Mouse (Mus musculus) liver, embryonic 16.5 days (tissue): ENCODE measurements at regions not wholly inside any gene's neighbourhood (a gene's known extent, or its start where the extent isn't known, plus 50 kb on each side); places are given as distances from the start of the nearest gene placed in this dataset.

Source experiments
- ATAC-seq: fragments of 200-750 bp; cut with Nextera tagmentation; 2 replicates; pipeline ENCODE4 v1.8.0; 2017; ENCODE audit warnings: low read depth, mild to moderate bottlenecking, moderate number of reproducible peaks, moderate library complexity
- H3K27ac ChIP-seq: fragments of 300-500 bp; sonication (generic); 2 replicates; pipeline ENCODE4 v1.5.1; 2014; ENCODE audit warnings: mild to moderate bottlenecking, low read length
- H3K27me3 ChIP-seq: fragments of 300-500 bp; sonication (generic); 2 replicates; pipeline ENCODE4 v1.6.1; 2014; ENCODE audit warnings: low read depth, low read length, mixed read lengths; ENCODE audit not compliant: control insufficient read depth, insufficient read depth
- H3K36me3 ChIP-seq: fragments of 300-500 bp; sonication (generic); 2 replicates; pipeline ENCODE4 v1.6.1; 2014; ENCODE audit warnings: mild to moderate bottlenecking; ENCODE audit not compliant: control insufficient read depth, insufficient read depth
- H3K4me1 ChIP-seq: fragments of 300-500 bp; sonication (generic); 2 replicates; pipeline ENCODE4 v1.6.1; 2014; ENCODE audit warnings: low read depth, low read length, mixed read lengths; ENCODE audit not compliant: control insufficient read depth
- H3K4me2 ChIP-seq: fragments of 300-500 bp; sonication (generic); 2 replicates; pipeline ENCODE4 v1.6.1; 2014; ENCODE audit warnings: low read depth, low read length, mixed read lengths
- H3K4me3 ChIP-seq: fragments of 300-500 bp; sonication (generic); 2 replicates; pipeline ENCODE4 v1.5.1; 2014; ENCODE audit warnings: low read depth, mild to moderate bottlenecking, low read length
- H3K9ac ChIP-seq: fragments of 300-500 bp; sonication (generic); 2 replicates; pipeline ENCODE4 v1.6.1; 2014; ENCODE audit warnings: low read depth, low read length
- H3K9me3 ChIP-seq: fragments of 300-500 bp; sonication (generic); replicated peaks from 2 replicates; pipeline ENCODE4 v1.6.1; 2016; ENCODE audit warnings: low read length; ENCODE audit not compliant: control insufficient read depth
- WGBS: fragments of 180-500 bp; shearing (Covaris S2); extraction: QIAGEN DNeasy Blood & Tissue Kit; methylation state at CpG from one replicate; pipeline ENCODE4 v1.1.7; 2014; ENCODE audit not compliant: insufficient replicate concordance; 5-methylcytosine and 5-hydroxymethylcytosine counted together

- ATAC-seq: no peak
Observed at GRCm38 (mm10) chr9:120847649-120848048, 81.4 kb upstream of the Ctnnb1 start.

GRCm38 (mm10) chr9:120848962-120849361 lies 80.1 kb upstream of the Ctnnb1 start:
- Histone ChIP-seq H3K4me3 (no peak overlapping the region), H3K9ac (no peak overlapping the region), H3K27me3 (no peaks in the 10 kb centered on the region), H3K4me2 (no peak overlapping the region), H3K9me3 (no peaks in the 10 kb centered on the region), H3K4me1 (no peaks in the 10 kb centered on the region), H3K36me3 (no peaks in the 10 kb centered on the region), H3K27ac (no peak overlapping the region)
- WGBS: 66% methylated on average over 2 of the region's 2 CpGs
- ATAC-seq: no peak

More at GRCm38 (mm10) chr9:120847649-120848048, 81.4 kb upstream of the Ctnnb1 start:
- no peaks in the 10 kb centered on the region for H3K9me3 ChIP-seq
- no peaks in the 10 kb centered on the region for H3K27me3 ChIP-seq
- no peak overlapping the region for H3K4me2 ChIP-seq
- H3K36me3 ChIP-seq: no peaks in the 10 kb centered on the region
- 70% methylated on average over 5 of the region's 5 CpGs for WGBS
- H3K4me1 ChIP-seq: no peaks in the 10 kb centered on the region
- H3K27ac ChIP-seq: no peak overlapping the region
- H3K4me3 ChIP-seq: no peak overlapping the region
- no peak overlapping the region for H3K9ac ChIP-seq

GRCm38 (mm10) chr9:120850092-120850491 lies 78.9 kb upstream of the Ctnnb1 start:
- H3K9me3 ChIP-seq: no peaks in the 10 kb centered on the region
- no peak overlapping the region for H3K4me3 ChIP-seq
- H3K4me2 ChIP-seq: no peak overlapping the region
- no peaks in the 10 kb centered on the region for H3K4me1 ChIP-seq
- no peaks in the 10 kb centered on the region for H3K36me3 ChIP-seq
- H3K27me3 ChIP-seq: no peaks in the 10 kb centered on the region
- no peak overlapping the region for H3K27ac ChIP-seq
- no peak for ATAC-seq
- WGBS: 54% methylated on average over 5 of the region's 5 CpGs
- no peak overlapping the region for H3K9ac ChIP-seq

GRCm38 (mm10) chr9:120851914-120852313 lies 77.1 kb upstream of the Ctnnb1 start:
- H3K4me3 ChIP-seq: no peak overlapping the region
- no peak for ATAC-seq
- no peaks in the 10 kb centered on the region; the same call in 1 of the 2 replicates for H3K4me1 ChIP-seq
- no peaks in the 10 kb centered on the region for H3K27me3 ChIP-seq
- no peak overlapping the region for H3K4me2 ChIP-seq
- 70% methylated on average over 5 of the region's 5 CpGs for WGBS
- no peaks in the 10 kb centered on the region for H3K9me3 ChIP-seq
- H3K27ac ChIP-seq: no peak overlapping the region
- H3K36me3 ChIP-seq: no peaks in the 10 kb centered on the region
- no peak overlapping the region for H3K9ac ChIP-seq

GRCm38 (mm10) chr9:120852572-120852971 lies 76.4 kb upstream of the Ctnnb1 start:
- WGBS: 57% methylated on average over 6 of the region's 6 CpGs
- H3K9me3 ChIP-seq: no peaks in the 10 kb centered on the region
- no peaks in the 10 kb centered on the region for H3K36me3 ChIP-seq
- no peak for ATAC-seq
- H3K9ac ChIP-seq: no peak overlapping the region
- H3K4me3 ChIP-seq: no peak overlapping the region
- no peaks in the 10 kb centered on the region; the same call in 1 of the 2 replicates for H3K4me1 ChIP-seq
- no peak overlapping the region for H3K27ac ChIP-seq
- no peak overlapping the region for H3K4me2 ChIP-seq
- H3K27me3 ChIP-seq: no peaks in the 10 kb centered on the region

- no peak overlapping the region for H3K4me3 ChIP-seq
- no peaks in the 10 kb centered on the region for H3K9me3 ChIP-seq
- H3K27ac ChIP-seq: no peak overlapping the region
- no peaks in the 10 kb centered on the region for H3K27me3 ChIP-seq
- H3K36me3 ChIP-seq: no peaks in the 10 kb centered on the region
- WGBS: 72% methylated on average over 8 of the region's 8 CpGs
- H3K4me2 ChIP-seq: no peak overlapping the region
- peak; percentile 72 for ATAC-seq
- H3K9ac ChIP-seq: no peak overlapping the region
- no peaks in the 10 kb centered on the region; the same call in 1 of the 2 replicates for H3K4me1 ChIP-seq
Observed at GRCm38 (mm10) chr9:120853032-120853597, 75.9 kb upstream of the Ctnnb1 start.

- Histone ChIP-seq H3K27ac (no peak overlapping the region), H3K27me3 (no peaks in the 10 kb centered on the region), H3K4me3 (no peak overlapping the region), H3K36me3 (no peaks in the 10 kb centered on the region), H3K9ac (no peak overlapping the region), H3K9me3 (no peaks in the 10 kb centered on the region), H3K4me2 (no peak overlapping the region), H3K4me1 (no peaks in the 10 kb centered on the region; the same call in 1 of the 2 replicates)
- 74% methylated on average over 7 of the region's 7 CpGs for WGBS
- ATAC-seq: no peak
Observed at GRCm38 (mm10) chr9:120854351-120854750, 74.7 kb upstream of the Ctnnb1 start.

GRCm38 (mm10) chr9:120855293-120856050 lies 73.5 kb upstream of the Ctnnb1 start:
- ATAC-seq: peak; percentile 30; the same call in 1 of the 2 replicates
- H3K4me1 ChIP-seq: no peaks in the 10 kb centered on the region; the same call in 1 of the 2 replicates
- H3K27ac ChIP-seq: no peak overlapping the region
- H3K36me3 ChIP-seq: no peaks in the 10 kb centered on the region
- H3K4me3 ChIP-seq: no peak overlapping the region
- WGBS: 51% methylated on average over 3 of the region's 3 CpGs
- no peak overlapping the region for H3K9ac ChIP-seq
- H3K9me3 ChIP-seq: no peaks in the 10 kb centered on the region
- no peaks in the 10 kb centered on the region for H3K27me3 ChIP-seq
- H3K4me2 ChIP-seq: no peak overlapping the region

- Histone ChIP-seq H3K4me2 (no peak overlapping the region), H3K4me1 (no peaks in the 10 kb centered on the region; the same call in 1 of the 2 replicates), H3K9ac (no peak overlapping the region), H3K27ac (no peak overlapping the region), H3K9me3 (no peaks in the 10 kb centered on the region), H3K27me3 (no peaks in the 10 kb centered on the region), H3K4me3 (no peak overlapping the region), H3K36me3 (no peaks in the 10 kb centered on the region)
- ATAC-seq: no peak
- WGBS: 58% methylated on average over 6 of the region's 6 CpGs
Observed at GRCm38 (mm10) chr9:120857849-120858510, 71.0 kb upstream of the Ctnnb1 start.
